In the genomic region with DNA sequence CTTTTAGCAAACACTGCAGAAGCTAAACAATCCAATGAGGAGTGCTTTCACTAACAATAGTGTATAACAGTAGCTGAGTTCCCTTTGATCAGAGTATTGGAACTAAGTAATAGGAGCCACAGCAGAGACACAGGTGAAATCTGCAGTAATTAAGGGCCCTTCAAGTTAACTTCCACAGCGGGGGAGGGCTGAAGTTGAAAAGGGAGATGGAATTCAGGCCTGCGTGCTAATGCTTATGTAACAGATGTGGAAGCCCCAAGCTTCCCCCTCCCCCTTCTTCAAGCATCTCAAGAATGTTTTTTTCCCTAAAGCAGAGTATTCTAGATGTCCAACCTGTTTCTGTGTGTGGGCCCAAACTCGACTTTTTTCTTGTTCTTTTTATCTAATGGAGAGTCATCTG, we compare ENCODE assay signal across 15 mouse cellular contexts.
DNase-seq lines count a peak whose midpoint lies in the region; ATAC-seq and TF ChIP-seq lines count a peak whose summit lies in the region.
"Had no signal": no experiment of that assay in that cellular context is flagged by ENCODE, and none has a peak within 500 bp of the region (broad histone marks: within the 10 kb centered on the region; RNA-seq: fewer than 3 reads in every experiment).

No protein-coding gene starts in this region.

- H3K9me3 ChIP-seq in hindbrain, embryonic 10.5 days, result no peaks in the 10 kb centered on the region
- H3K9me3 ChIP-seq in hindbrain, embryonic 13.5 days, result no peaks in the 10 kb centered on the region
- no peaks in the 10 kb centered on the region for H3K9me3 ChIP-seq in midbrain, embryonic 11.5 days (ENCODE audit: control insufficient read depth, low read length)
- no peaks in the 10 kb centered on the region for H3K9me3 ChIP-seq in midbrain, postnatal 0 days (ENCODE audit: low read length)
- no peaks in the 10 kb centered on the region for H3K9me3 ChIP-seq in embryonic facial prominence, embryonic 11.5 days (replicated peaks; ENCODE audit: control insufficient read depth, low read length)
- H3K9me3 ChIP-seq in intestine, postnatal 0 days (ENCODE audit: control insufficient read depth), result no peaks in the 10 kb centered on the region
- H3K9me3 ChIP-seq: liver, embryonic 13.5 days; neural tube, embryonic 12.5 days had no signal

- WGBS in hindbrain, embryonic 10.5 days, result under 1% methylated on average over 3 of the region's 3 CpGs
- 9% methylated on average over 3 of the region's 3 CpGs for WGBS in hindbrain, embryonic 13.5 days
- WGBS in midbrain, embryonic 11.5 days, result 0% methylated on average over 3 of the region's 3 CpGs
- WGBS in midbrain, postnatal 0 days, result 16% methylated on average over 3 of the region's 3 CpGs
- WGBS in embryonic facial prominence, embryonic 11.5 days, result 3% methylated on average over 3 of the region's 3 CpGs
- WGBS in intestine, postnatal 0 days, result 34% methylated on average over 3 of the region's 3 CpGs

- H3K4me2 ChIP-seq in hindbrain, embryonic 13.5 days, result no peak overlapping the region
- H3K4me2 ChIP-seq in midbrain, embryonic 11.5 days, result no peak overlapping the region
- H3K4me2 ChIP-seq in midbrain, postnatal 0 days (ENCODE audit: low read depth, low read length, poor library complexity, severe bottlenecking), result no peak overlapping the region
- H3K4me2 ChIP-seq in embryonic facial prominence, embryonic 11.5 days (ENCODE audit: low read depth, low read length), result no peak overlapping the region
- no peak overlapping the region for H3K4me2 ChIP-seq in intestine, postnatal 0 days (replicated peaks; ENCODE audit: low read depth)
- H3K4me2 ChIP-seq: liver, embryonic 13.5 days; neural tube, embryonic 12.5 days had no signal

- DNase-seq in hindbrain, embryonic 10.5 days (ENCODE audit: low spot score), result peak; percentile 33
- peak; percentile 90 for DNase-seq in midbrain, embryonic 11.5 days (ENCODE audit: low spot score, missing footprints)
- DNase-seq in midbrain, postnatal 0 days (ENCODE audit: low spot score), result no peak
- peak; percentile 73 for DNase-seq in embryonic facial prominence, embryonic 11.5 days (ENCODE audit: low spot score)
- no peak for DNase-seq in liver
- no peak for DNase-seq in thymus, postnatal 14 days
- DNase-seq: kidney, adult 8-10 months; liver, embryonic 13.5 days; lung, postnatal 14 days; midbrain, embryonic 14.5 days; thymus, postnatal 4 days had no signal

- no peaks in the 10 kb centered on the region for H3K27me3 ChIP-seq in hindbrain, embryonic 10.5 days (ENCODE audit: insufficient read depth, poor library complexity, severe bottlenecking)
- no peaks in the 10 kb centered on the region for H3K27me3 ChIP-seq in hindbrain, embryonic 13.5 days
- no peaks in the 10 kb centered on the region for H3K27me3 ChIP-seq in midbrain, embryonic 11.5 days (ENCODE audit: control insufficient read depth, insufficient read depth, low read length)
- no peaks in the 10 kb centered on the region for H3K27me3 ChIP-seq in midbrain, postnatal 0 days (ENCODE audit: insufficient read depth, low read length)
- no peaks in the 10 kb centered on the region for H3K27me3 ChIP-seq in embryonic facial prominence, embryonic 11.5 days (ENCODE audit: control insufficient read depth, insufficient read depth, low read length)
- no peaks in the 10 kb centered on the region for H3K27me3 ChIP-seq in intestine, postnatal 0 days (replicated peaks; ENCODE audit: control insufficient read depth, insufficient read depth, low read length)
- H3K27me3 ChIP-seq: liver, embryonic 13.5 days; neural tube, embryonic 12.5 days had no signal

- H3K4me3 ChIP-seq in hindbrain, embryonic 10.5 days, result no peak overlapping the region
- no peak overlapping the region for H3K4me3 ChIP-seq in hindbrain, embryonic 13.5 days
- H3K4me3 ChIP-seq in midbrain, embryonic 11.5 days (ENCODE audit: low read depth, low read length), result no peak overlapping the region
- H3K4me3 ChIP-seq in midbrain, postnatal 0 days (ENCODE audit: low read depth, low read length), result no peak overlapping the region
- H3K4me3 ChIP-seq in embryonic facial prominence, embryonic 11.5 days (ENCODE audit: low read depth, low read length), result no peak overlapping the region
- no peak overlapping the region for H3K4me3 ChIP-seq in intestine, postnatal 0 days (ENCODE audit: low read depth, low read length)
- H3K4me3 ChIP-seq: liver, embryonic 13.5 days; neural tube, embryonic 12.5 days had no signal

- no peak overlapping the region for H3K9ac ChIP-seq in hindbrain, embryonic 13.5 days
- no peak overlapping the region for H3K9ac ChIP-seq in midbrain, embryonic 11.5 days (ENCODE audit: low read length)
- H3K9ac ChIP-seq in midbrain, postnatal 0 days (replicated peaks; ENCODE audit: low read length, poor library complexity, severe bottlenecking), result no peak overlapping the region
- no peak overlapping the region for H3K9ac ChIP-seq in embryonic facial prominence, embryonic 11.5 days (replicated peaks; ENCODE audit: low read length)
- H3K9ac ChIP-seq in intestine, postnatal 0 days (ENCODE audit: low read depth, low read length), result no peak overlapping the region
- H3K9ac ChIP-seq: liver, embryonic 13.5 days; neural tube, embryonic 12.5 days had no signal

- H3K27ac ChIP-seq in hindbrain, embryonic 10.5 days, result peak overlapping the region; percentile 62
- no peak overlapping the region for H3K27ac ChIP-seq in hindbrain, embryonic 13.5 days
- H3K27ac ChIP-seq in midbrain, embryonic 11.5 days (ENCODE audit: low read depth, low read length), result no peak overlapping the region
- no peak overlapping the region for H3K27ac ChIP-seq in midbrain, postnatal 0 days (ENCODE audit: low read depth, low read length)
- H3K27ac ChIP-seq in embryonic facial prominence, embryonic 11.5 days (replicated peaks; ENCODE audit: low read depth, low read length), result no peak overlapping the region; the same call in 1 of the 2 replicates
- H3K27ac ChIP-seq in intestine, postnatal 0 days (ENCODE audit: low read depth, low read length), result no peak overlapping the region
- H3K27ac ChIP-seq: liver, embryonic 13.5 days; neural tube, embryonic 12.5 days had no signal

- no peak for TF ChIP-seq CTCF in midbrain, postnatal 0 days (IDR thresholded peaks at IDR 0.05)
- no peak for TF ChIP-seq CTCF in intestine, postnatal 0 days (IDR thresholded peaks at IDR 0.05; ENCODE audit: low read depth)

- ATAC-seq in hindbrain, embryonic 13.5 days (ENCODE audit: low FRiP score), result no peak; the same call in 1 of the 2 replicates
- peak; percentile 52 for ATAC-seq in midbrain, embryonic 11.5 days (ENCODE audit: low FRiP score)
- no peak for ATAC-seq in midbrain, postnatal 0 days (ENCODE audit: low FRiP score)
- ATAC-seq in embryonic facial prominence, embryonic 11.5 days (replicated peaks; ENCODE audit: insufficient number of reproducible peaks, low FRiP score, low TSS enrichment, low read depth), result no peak
- ATAC-seq in intestine, postnatal 0 days, result no peak

- H3K36me3 ChIP-seq in hindbrain, embryonic 10.5 days, result no peaks in the 10 kb centered on the region
- no peaks in the 10 kb centered on the region for H3K36me3 ChIP-seq in hindbrain, embryonic 13.5 days
- no peaks in the 10 kb centered on the region for H3K36me3 ChIP-seq in midbrain, embryonic 11.5 days (ENCODE audit: control insufficient read depth, insufficient read depth, low read length)
- H3K36me3 ChIP-seq in midbrain, postnatal 0 days (ENCODE audit: insufficient read depth, low read length), result no peaks in the 10 kb centered on the region
- H3K36me3 ChIP-seq in embryonic facial prominence, embryonic 11.5 days (replicated peaks; ENCODE audit: control insufficient read depth, insufficient read depth, low read depth, low read length), result no peaks in the 10 kb centered on the region
- H3K36me3 ChIP-seq in intestine, postnatal 0 days (ENCODE audit: control insufficient read depth, insufficient read depth), result no peaks in the 10 kb centered on the region
- H3K36me3 ChIP-seq: G1E; liver, embryonic 13.5 days; neural tube, embryonic 12.5 days had no signal

- peaks cover 36% of the 10 kb centered on the region for H3K4me1 ChIP-seq in hindbrain, embryonic 10.5 days (replicated peaks)
- H3K4me1 ChIP-seq in hindbrain, embryonic 13.5 days (replicated peaks), result peaks cover 31% of the 10 kb centered on the region
- H3K4me1 ChIP-seq in midbrain, embryonic 11.5 days (ENCODE audit: control insufficient read depth, insufficient read depth, low read length), result peaks cover 25% of the 10 kb centered on the region
- H3K4me1 ChIP-seq in midbrain, postnatal 0 days (ENCODE audit: insufficient read depth, low read length), result no peaks in the 10 kb centered on the region
- H3K4me1 ChIP-seq in embryonic facial prominence, embryonic 11.5 days (ENCODE audit: control insufficient read depth, insufficient read depth, low read length), result no peaks in the 10 kb centered on the region; the same call in 1 of the 2 replicates
- no peaks in the 10 kb centered on the region for H3K4me1 ChIP-seq in intestine, postnatal 0 days (replicated peaks; ENCODE audit: control insufficient read depth, insufficient read depth, low read length)
- H3K4me1 ChIP-seq: liver, embryonic 13.5 days had no signal

Comparison
In these comparisons a context has a peak if more than half of its experiments do, and no peak if none do; other contexts are left out.
1. DNase-seq: peak in hindbrain, embryonic 10.5 days (single experiment), midbrain, embryonic 11.5 days (single experiment) and embryonic facial prominence, embryonic 11.5 days (single experiment); none in midbrain, postnatal 0 days (single experiment), liver (single experiment) and thymus, postnatal 14 days (single experiment).